Mouse (Mus musculus): ENCODE results near the gene Cisd1.

- TF ChIP-seq CTCF (conservative IDR thresholded peaks at IDR 0.05 in 1 of 2, IDR thresholded peaks at IDR 0.05 in 1 of 2; ENCODE audit: low read depth in 2 of 2, low read length in 2 of 2) (no peak), ZNF384 (IDR thresholded peaks at IDR 0.05; ENCODE audit: low read depth, low read length) (no peak), POLR2A (IDR thresholded peaks at IDR 0.05; ENCODE audit: low read depth, low read length) (no peak), EP300 (IDR thresholded peaks at IDR 0.05; ENCODE audit: low read length) (no peak), POLR2AphosphoS2 (IDR thresholded peaks at IDR 0.05; ENCODE audit: low read depth, low read length) (no peak), TCF12 (IDR thresholded peaks at IDR 0.05; ENCODE audit: low read depth, low read length) (no peak), JUND (conservative IDR thresholded peaks at IDR 0.05; ENCODE audit: low read depth, low read length) (no peak), MXI1 (IDR thresholded peaks at IDR 0.05; ENCODE audit: low read depth, low read length) (no peak), NRF1 (IDR thresholded peaks at IDR 0.05; ENCODE audit: low read depth, low read length) (no peak)
Observed at GRCm38 (mm10) chr10:71331908-71332307, 12.8 kb downstream of the Cisd1 start.

All from CH12.LX (cell line).